Mouse (Mus musculus): Measurements from ENCODE around the gene Nutf2-ps1.
"Not testable (repeated sequence)": the region's sequence is repeated elsewhere in the genome, so short reads cannot be mapped to it uniquely, and the experiment has no call there.

- not testable (repeated sequence) for TF ChIP-seq CTCF (IDR thresholded peaks at IDR 0.05); POLR2A (IDR thresholded peaks at IDR 0.05; ENCODE audit: insufficient read depth, low read depth, low read length); EP300 (IDR thresholded peaks at IDR 0.05; ENCODE audit: insufficient read depth, low read depth, low read length)
These were observed 8.6 kb downstream of the Nutf2-ps1 start for GRCm38 (mm10) chr19:53580271-53580670.

All from heart, adult 2 months (tissue).